Mouse (Mus musculus): ENCODE measurements around the gene Nrxn3. TPM values are rescaled to one million over a fixed set of nuclear protein-coding genes. Genes with fewer than 3 reads are reported as not detected.
A peak's percentile ranks its signal among the peaks of the same experiment; 100 is the strongest.

Nrxn3 gene
- polyA plus RNA-seq, 1 experiment from 2014 or later: 53.1 TPM

DNA sequence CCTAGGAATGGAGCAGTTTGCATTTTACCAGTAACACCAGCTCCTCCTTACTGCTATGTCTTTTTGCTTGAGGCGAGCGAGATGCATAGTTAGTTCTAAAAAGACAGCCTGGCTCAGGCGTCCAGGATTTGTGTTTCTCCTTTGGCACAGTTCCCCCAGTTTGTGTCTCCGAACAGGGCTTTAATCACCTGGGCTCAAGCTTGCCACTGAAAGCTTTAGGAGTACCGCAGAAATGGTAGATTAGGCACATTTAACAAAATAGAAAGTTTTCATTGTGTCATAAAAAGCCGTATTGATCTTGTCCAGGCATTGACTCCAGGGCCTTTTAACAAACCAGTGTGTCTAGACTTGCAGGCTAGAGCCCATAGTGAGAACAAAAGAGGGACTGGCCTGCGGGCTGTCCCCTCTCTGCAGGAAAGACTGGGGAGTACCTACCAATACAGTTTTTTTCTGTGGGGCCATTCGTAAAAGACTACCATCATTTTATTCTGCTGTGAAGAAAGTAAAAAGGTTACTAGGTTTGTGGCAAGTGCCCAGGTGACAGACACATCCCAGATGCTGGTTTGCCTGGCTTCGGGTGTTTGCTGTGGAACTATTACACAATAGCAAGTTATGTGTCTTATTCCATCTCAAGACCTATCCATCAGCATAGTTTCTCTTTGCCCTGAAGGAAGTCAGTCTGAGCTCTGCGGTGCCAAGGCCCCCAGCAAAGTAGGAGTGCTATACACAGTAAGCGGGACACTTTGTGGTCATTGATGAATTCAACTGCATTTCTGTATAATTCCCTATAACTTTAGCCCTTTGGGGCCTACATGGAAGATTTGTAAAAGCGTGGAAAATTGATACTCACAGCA is 451.9 kb downstream of the Nrxn3 start:
- Histone ChIP-seq H3K9me3 (replicated peaks) (no peaks in the 10 kb centered on the region), H3K4me2 (replicated peaks) (no peak overlapping the region), H3K27ac (no peak overlapping the region), H3K27me3 (no peaks in the 10 kb centered on the region), H3K4me3 (no peak overlapping the region), H3K4me1 (peaks cover 6% of the 10 kb centered on the region; the same call in 1 of the 2 replicates), H3K36me3 (no peaks in the 10 kb centered on the region), H3K9ac (no peak overlapping the region)
- no peak for ATAC-seq (ENCODE audit: low FRiP score)
- WGBS: 43% methylated on average over 12 of the region's 12 CpGs

- no peaks in the 10 kb centered on the region for H3K27me3 ChIP-seq
- 37% methylated on average over 13 of the region's 13 CpGs for WGBS
- H3K4me2 ChIP-seq (replicated peaks): no peak overlapping the region
- peak overlapping the region; percentile 76 for H3K27ac ChIP-seq
- peak; percentile 33; the same call in 1 of the 2 replicates for ATAC-seq (ENCODE audit: low FRiP score)
- peaks cover 20% of the 10 kb centered on the region for H3K4me1 ChIP-seq
- H3K36me3 ChIP-seq: no peaks in the 10 kb centered on the region
- no peaks in the 10 kb centered on the region for H3K9me3 ChIP-seq (replicated peaks)
- no peak overlapping the region for H3K4me3 ChIP-seq
- no peak overlapping the region for H3K9ac ChIP-seq
Observed at GRCm38 (mm10) chr12:89179970-89180666, 457.4 kb downstream of the Nrxn3 start.

DNA sequence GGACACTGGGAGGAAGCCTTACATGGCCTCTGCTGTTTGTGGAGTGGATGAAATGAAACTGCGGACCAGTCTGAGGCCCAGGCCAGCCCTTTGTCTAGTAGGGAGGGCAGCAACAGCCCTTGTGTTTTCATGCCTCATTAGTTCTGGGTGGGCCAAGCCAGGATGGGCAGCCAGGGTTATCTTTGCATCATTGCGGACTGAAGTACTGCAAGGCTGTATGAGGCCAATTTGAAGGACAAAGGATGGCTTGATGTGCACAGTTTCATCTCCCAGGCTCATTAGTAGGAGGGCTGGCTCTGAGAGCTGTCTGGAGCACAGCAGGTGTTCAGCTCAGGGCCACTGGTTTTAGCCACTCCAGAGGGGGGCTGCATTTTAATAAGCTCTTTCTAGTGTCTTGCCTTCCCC is 458.5 kb downstream of the Nrxn3 start:
- peak; percentile 78 for ATAC-seq (ENCODE audit: low FRiP score)

DNA sequence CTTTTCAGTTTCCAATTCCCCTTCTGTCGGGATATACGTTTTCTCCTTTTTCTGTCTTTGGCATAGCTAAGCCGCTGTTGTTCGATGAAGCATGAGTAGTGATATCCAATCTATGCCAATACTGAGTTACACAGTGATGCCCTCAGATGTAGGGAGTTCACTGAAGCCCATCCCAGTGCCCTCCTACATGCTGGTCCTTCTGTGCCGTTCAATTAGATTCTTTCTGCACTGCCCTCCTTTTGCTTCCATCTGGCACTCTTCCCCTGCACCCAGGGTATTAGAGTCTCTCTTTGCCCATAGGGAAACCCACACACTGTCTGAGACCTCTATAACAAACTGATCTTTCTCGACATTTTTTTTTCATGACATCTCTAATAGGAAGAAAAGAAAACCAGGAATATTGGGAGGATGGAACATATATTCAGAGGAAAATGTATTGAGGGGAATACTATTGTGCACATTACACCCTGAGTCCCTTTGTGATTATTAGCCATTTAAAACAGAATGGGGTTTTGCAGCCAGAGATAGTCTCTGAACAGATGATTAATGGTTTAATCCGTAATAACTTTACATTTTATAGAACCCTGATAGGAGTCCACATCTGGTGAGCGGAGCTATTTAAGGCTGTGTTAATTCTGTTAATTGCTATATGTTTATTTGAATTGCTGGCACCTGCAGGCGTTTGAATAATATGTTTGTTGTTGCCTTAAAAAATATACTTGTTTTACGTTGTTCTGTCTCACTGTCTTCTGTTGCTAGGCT is 476.3 kb downstream of the Nrxn3 start:
- no peak overlapping the region for H3K4me3 ChIP-seq
- no peaks in the 10 kb centered on the region for H3K27me3 ChIP-seq
- ATAC-seq (ENCODE audit: low FRiP score): no peak
- WGBS: 84% methylated on average over 10 of the region's 10 CpGs
- no peaks in the 10 kb centered on the region for H3K9me3 ChIP-seq (replicated peaks)
- peak overlapping the region; percentile 57; the same call in 1 of the 2 replicates for H3K27ac ChIP-seq
- no peaks in the 10 kb centered on the region for H3K4me1 ChIP-seq
- no peak overlapping the region for H3K9ac ChIP-seq
- H3K36me3 ChIP-seq: no peaks in the 10 kb centered on the region
- H3K4me2 ChIP-seq (replicated peaks): no peak overlapping the region

More for the DNA sequence above, 458.5 kb downstream of the Nrxn3 start:
- Histone ChIP-seq H3K36me3 (no peaks in the 10 kb centered on the region), H3K27ac (peak overlapping the region; percentile 76), H3K4me2 (replicated peaks) (no peak overlapping the region), H3K4me1 (peaks cover 20% of the 10 kb centered on the region), H3K27me3 (no peaks in the 10 kb centered on the region), H3K9ac (no peak overlapping the region), H3K4me3 (no peak overlapping the region), H3K9me3 (replicated peaks) (no peaks in the 10 kb centered on the region)
- WGBS: 17% methylated on average over 2 of the region's 2 CpGs

DNA sequence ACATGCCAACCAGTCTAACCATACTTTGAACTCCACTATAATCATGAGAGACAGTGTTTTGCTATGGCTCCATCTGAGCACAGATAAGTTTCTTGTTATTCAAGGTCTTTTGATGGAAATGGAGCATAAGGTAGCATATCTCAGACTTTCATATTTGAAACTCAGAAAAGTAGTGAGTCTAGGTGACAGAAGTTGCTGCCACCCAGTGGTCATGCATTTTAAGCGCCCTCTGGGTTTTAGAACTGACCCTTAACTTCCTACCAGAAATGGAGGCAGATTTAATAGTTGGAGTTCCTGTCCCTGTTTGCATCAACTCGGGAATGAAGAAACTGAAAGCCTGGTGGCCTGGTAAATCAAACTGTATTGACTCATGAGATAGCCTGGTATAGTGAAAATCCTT is 488.9 kb downstream of the Nrxn3 start:
- 38% methylated on average over 2 of the region's 2 CpGs for WGBS

GRCm38 (mm10) chr12:89239826-89240225 is 517.1 kb downstream of the Nrxn3 start:
- Histone ChIP-seq H3K27ac (no peak overlapping the region), H3K9ac (no peak overlapping the region), H3K4me2 (replicated peaks) (no peak overlapping the region), H3K4me3 (no peak overlapping the region), H3K27me3 (no peaks in the 10 kb centered on the region), H3K9me3 (replicated peaks) (no peaks in the 10 kb centered on the region), H3K36me3 (no peaks in the 10 kb centered on the region), H3K4me1 (no peaks in the 10 kb centered on the region)
- 65% methylated on average over 1 of the region's 1 CpGs for WGBS
- no peak for ATAC-seq (ENCODE audit: low FRiP score)

More for the DNA sequence above, 488.9 kb downstream of the Nrxn3 start:
- H3K4me2 ChIP-seq (replicated peaks): no peak overlapping the region
- H3K27ac ChIP-seq: no peak overlapping the region
- no peaks in the 10 kb centered on the region for H3K27me3 ChIP-seq
- ATAC-seq (ENCODE audit: low FRiP score): no peak
- no peak overlapping the region for H3K9ac ChIP-seq
- H3K4me1 ChIP-seq: no peaks in the 10 kb centered on the region
- no peaks in the 10 kb centered on the region for H3K9me3 ChIP-seq (replicated peaks)
- no peak overlapping the region for H3K4me3 ChIP-seq
- H3K36me3 ChIP-seq: no peaks in the 10 kb centered on the region

DNA sequence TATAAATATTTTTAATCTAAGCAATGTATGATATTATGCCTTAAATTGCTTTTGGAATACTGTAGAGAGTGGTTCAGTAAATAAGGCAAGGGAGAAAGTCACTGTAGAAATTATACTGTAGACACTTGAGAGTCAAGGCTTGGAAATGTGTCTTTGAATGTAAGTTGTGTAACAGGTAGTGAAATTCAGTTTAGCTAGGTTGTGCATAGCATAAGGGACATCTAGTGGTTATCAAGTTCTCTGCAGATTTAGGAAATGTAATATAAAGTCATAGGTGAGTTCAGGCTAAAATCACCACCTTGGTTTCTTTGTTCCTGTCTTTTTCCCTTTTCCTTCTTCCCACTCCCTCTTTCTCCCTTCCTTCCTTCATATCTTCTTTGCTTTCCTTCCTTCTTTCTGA is 518.9 kb downstream of the Nrxn3 start:
- Histone ChIP-seq H3K4me1 (no peaks in the 10 kb centered on the region), H3K4me3 (no peak overlapping the region), H3K9me3 (replicated peaks) (no peaks in the 10 kb centered on the region), H3K36me3 (no peaks in the 10 kb centered on the region), H3K27me3 (no peaks in the 10 kb centered on the region), H3K9ac (no peak overlapping the region), H3K27ac (no peak overlapping the region), H3K4me2 (replicated peaks) (no peak overlapping the region)
- no peak for ATAC-seq (ENCODE audit: low FRiP score)

- WGBS: 48% methylated on average over 1 of the region's 1 CpGs
- Histone ChIP-seq H3K36me3 (no peaks in the 10 kb centered on the region), H3K9me3 (replicated peaks) (no peaks in the 10 kb centered on the region), H3K9ac (no peak overlapping the region), H3K4me1 (no peaks in the 10 kb centered on the region), H3K27me3 (no peaks in the 10 kb centered on the region), H3K4me3 (no peak overlapping the region), H3K27ac (no peak overlapping the region), H3K4me2 (replicated peaks) (no peak overlapping the region)
- ATAC-seq (ENCODE audit: low FRiP score): no peak
Observed at GRCm38 (mm10) chr12:89242476-89242875, 519.8 kb downstream of the Nrxn3 start.

- ATAC-seq (ENCODE audit: low FRiP score): peak; percentile 52; the same call in 1 of the 2 replicates
- Histone ChIP-seq H3K9me3 (replicated peaks) (no peaks in the 10 kb centered on the region), H3K9ac (no peak overlapping the region), H3K4me1 (peaks cover 9% of the 10 kb centered on the region; the same call in 1 of the 2 replicates), H3K4me3 (no peak overlapping the region), H3K27ac (0 out of 2 replicates have a peak overlapping the region, but pooled peaks have one; percentile 17), H3K27me3 (no peaks in the 10 kb centered on the region), H3K36me3 (no peaks in the 10 kb centered on the region), H3K4me2 (replicated peaks) (no peak overlapping the region)
- 60% methylated on average over 4 of the region's 4 CpGs for WGBS
Observed at GRCm38 (mm10) chr12:89255275-89255892, 532.7 kb downstream of the Nrxn3 start.

DNA sequence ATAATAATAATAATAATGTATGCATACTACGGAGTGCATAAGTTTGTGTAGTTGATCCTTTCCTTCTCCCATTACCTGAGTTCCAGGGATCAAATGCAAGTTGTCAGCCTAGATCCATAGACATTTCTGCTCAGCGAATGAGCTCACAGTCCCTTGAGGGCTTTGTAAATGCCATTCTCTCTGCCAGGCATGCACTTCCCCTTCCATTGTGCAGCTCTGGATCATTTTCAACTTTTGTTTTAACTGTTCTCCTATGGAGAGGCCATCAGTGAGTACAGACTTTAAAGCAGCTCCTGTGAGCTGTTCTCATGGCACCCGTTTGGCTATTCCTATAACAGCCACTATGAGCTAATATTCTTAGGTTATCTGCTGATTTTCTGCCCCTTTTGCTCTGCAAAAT is 536.2 kb downstream of the Nrxn3 start:
- 87% methylated on average over 3 of the region's 3 CpGs for WGBS
- H3K36me3 ChIP-seq: no peaks in the 10 kb centered on the region
- H3K9ac ChIP-seq: no peak overlapping the region
- no peaks in the 10 kb centered on the region for H3K27me3 ChIP-seq
- H3K9me3 ChIP-seq (replicated peaks): no peaks in the 10 kb centered on the region
- H3K27ac ChIP-seq: no peak overlapping the region
- H3K4me1 ChIP-seq: peaks cover 9% of the 10 kb centered on the region; the same call in 1 of the 2 replicates
- no peak for ATAC-seq (ENCODE audit: low FRiP score)
- H3K4me2 ChIP-seq (replicated peaks): no peak overlapping the region
- H3K4me3 ChIP-seq: no peak overlapping the region

DNA sequence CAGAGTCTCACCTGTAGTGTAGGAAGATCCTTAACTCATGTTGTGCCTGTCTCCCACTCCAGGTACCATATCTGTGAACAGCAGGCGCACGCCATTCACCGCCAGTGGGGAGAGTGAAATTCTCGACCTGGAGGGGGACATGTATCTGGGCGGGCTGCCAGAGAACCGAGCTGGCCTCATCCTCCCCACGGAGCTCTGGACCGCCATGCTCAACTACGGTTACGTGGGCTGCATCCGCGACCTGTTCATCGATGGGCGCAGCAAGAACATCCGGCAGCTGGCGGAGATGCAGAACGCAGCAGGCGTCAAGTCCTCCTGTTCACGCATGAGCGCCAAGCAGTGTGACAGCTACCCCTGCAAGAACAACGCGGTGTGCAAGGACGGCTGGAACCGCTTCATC is 537.4 kb downstream of the Nrxn3 start:
- 92% methylated on average over 24 of the region's 24 CpGs for WGBS
- Histone ChIP-seq H3K4me3 (no peak overlapping the region), H3K27ac (no peak overlapping the region), H3K36me3 (no peaks in the 10 kb centered on the region), H3K27me3 (no peaks in the 10 kb centered on the region), H3K9ac (no peak overlapping the region), H3K4me2 (replicated peaks) (no peak overlapping the region), H3K9me3 (replicated peaks) (no peaks in the 10 kb centered on the region), H3K4me1 (peaks cover 7% of the 10 kb centered on the region; the same call in 1 of the 2 replicates)
- ATAC-seq (ENCODE audit: low FRiP score): no peak

DNA sequence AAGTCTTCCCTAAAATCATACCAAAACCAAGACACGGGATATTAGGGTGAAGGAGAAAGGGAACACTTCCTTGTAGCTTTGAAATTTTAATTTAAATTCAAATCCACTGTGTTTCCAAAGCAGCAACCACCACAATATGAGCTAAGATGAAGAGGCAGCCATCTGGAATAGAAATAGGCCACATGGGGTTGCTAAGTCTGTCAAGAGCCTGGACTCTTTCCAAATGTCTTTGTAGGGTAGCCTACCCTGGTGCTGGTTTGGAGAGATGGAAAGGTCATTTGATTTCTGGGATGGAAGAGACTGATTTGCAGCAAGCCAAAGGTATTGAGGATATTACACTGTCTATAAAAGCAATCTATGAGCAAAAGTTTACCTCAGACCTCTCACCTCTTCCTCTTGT is 539.6 kb downstream of the Nrxn3 start:
- Histone ChIP-seq H3K27ac (no peak overlapping the region), H3K27me3 (no peaks in the 10 kb centered on the region), H3K4me2 (replicated peaks) (no peak overlapping the region), H3K36me3 (no peaks in the 10 kb centered on the region), H3K4me1 (0 out of 2 replicates have a peak, but pooled peaks cover 3% of the 10 kb centered on the region), H3K4me3 (no peak overlapping the region), H3K9me3 (replicated peaks) (no peaks in the 10 kb centered on the region), H3K9ac (no peak overlapping the region)
- 70% methylated on average over 1 of the region's 1 CpGs for WGBS
- no peak for ATAC-seq (ENCODE audit: low FRiP score)

All from hindbrain, embryonic 12.5 days (tissue).